Mouse (Mus musculus) forebrain, postnatal 0 days (tissue): ENCODE results near the gene Rnf187. TPM values are rescaled to one million over a fixed set of nuclear protein-coding genes. Genes with fewer than 3 reads are reported as not detected.

ENCODE experiments used
- ATAC-seq: fragments of 200-750 bp; cut with Nextera tagmentation; 2 replicates; pipeline ENCODE4 v1.8.0; 2017; ENCODE audit warnings: mild to moderate bottlenecking, moderate library complexity
- DNase-seq: peaks from one replicate; pipeline ENCODE4 v3.0.0-alpha.2; 2015
- H3K27ac ChIP-seq: fragments of 300-500 bp; sonication (generic); 2 replicates; pipeline ENCODE4 v1.5.1; 2014; ENCODE audit warnings: low read depth, mild to moderate bottlenecking, antibody characterized with exemption, low read length, moderate library complexity, mixed read lengths
- H3K27me3 ChIP-seq: fragments of 300-500 bp; sonication (generic); 2 replicates; pipeline ENCODE4 v1.6.1; 2014; ENCODE audit warnings: mild to moderate bottlenecking, low read length, mixed read lengths; ENCODE audit not compliant: insufficient read depth
- H3K36me3 ChIP-seq: fragments of 300-500 bp; sonication (generic); 2 replicates; pipeline ENCODE4 v1.6.1; 2014; ENCODE audit warnings: mild to moderate bottlenecking, moderate library complexity; ENCODE audit not compliant: insufficient read depth
- H3K4me1 ChIP-seq: fragments of 300-500 bp; sonication (generic); 2 replicates; pipeline ENCODE4 v1.6.1; 2014; ENCODE audit warnings: antibody characterized with exemption; ENCODE audit not compliant: insufficient read depth
- H3K4me2 ChIP-seq: fragments of 300-500 bp; sonication (generic); 2 replicates; pipeline ENCODE4 v1.6.1; 2014; ENCODE audit warnings: low read depth, mild to moderate bottlenecking, moderate library complexity
- H3K4me3 ChIP-seq: fragments of 300-500 bp; sonication (generic); 2 replicates; pipeline ENCODE4 v1.5.1; 2014; ENCODE audit warnings: low read depth, low read length, mixed read lengths
- H3K9ac ChIP-seq: fragments of 300-500 bp; sonication (generic); 2 replicates; pipeline ENCODE4 v1.6.1; 2014; ENCODE audit warnings: mild to moderate bottlenecking
- H3K9me3 ChIP-seq: fragments of 300-500 bp; sonication (generic); 2 replicates; pipeline ENCODE4 v1.6.1; 2016; ENCODE audit warnings: low read length
- CTCF ChIP-seq: sonication (generic); IDR thresholded peaks from 2 replicates; pipeline ENCODE4 v1.5.1; 2016; ENCODE audit warnings: antibody characterized with exemption, control low read depth, low read depth
- WGBS: fragments of 180-500 bp; shearing (Covaris S2); extraction: QIAGEN DNeasy Blood & Tissue Kit; methylation state at CpG from one replicate; pipeline ENCODE4 v1.1.7; 2014; 5-methylcytosine and 5-hydroxymethylcytosine counted together
- microRNA-seq, 2 experiments: library from miRNA; unstranded; fragments of <30 nt; microRNA quantifications; one replicate each; pipeline ENCODE4; 2016
- polyA plus RNA-seq: library from polyadenylated mRNA; unstranded; fragments of >200 nt; fragmentation: Nextera tagmentation; extraction: Ambion mirVana; gene quantifications from 2 replicates; pipeline ENCODE4 v1.2.1, GENCODE M21; 2015
- total RNA-seq: library from RNA; depleted of rRNA; stranded (reverse); fragments of >200 nt; gene quantifications from 2 replicates; pipeline ENCODE4 v1.2.3, GENCODE M21; 2014; rRNA removed

Gene Rnf187
- total and polyA plus RNA-seq, 2 experiments from 2014 or later: 608 to 716 TPM

- Histone ChIP-seq H3K4me1 (peaks cover 8% of the 10 kb centered on the region; the same call in 1 of the 2 replicates), H3K27me3 (no peaks in the 10 kb centered on the region)
These were observed 37.6 kb downstream of the Rnf187 start for GRCm38 (mm10) chr11:58901080-58901479.

GRCm38 (mm10) chr11:58897485-58897884 lies 41.2 kb downstream of the Rnf187 start:
- H3K36me3 ChIP-seq: peaks cover 57% of the 10 kb centered on the region
- WGBS: 74% methylated on average over 6 of the region's 6 CpGs
- no peak for DNase-seq

More at GRCm38 (mm10) chr11:58901080-58901479, 37.6 kb downstream of the Rnf187 start:
- Histone ChIP-seq H3K27ac (no peak overlapping the region), H3K9ac (no peak overlapping the region), H3K36me3 (peaks cover 35% of the 10 kb centered on the region), H3K4me3 (no peak overlapping the region), H3K4me2 (no peak overlapping the region), H3K9me3 (no peaks in the 10 kb centered on the region)
- ATAC-seq (no peak), DNase-seq (no peak)
- TF ChIP-seq CTCF: no peak

DNA sequence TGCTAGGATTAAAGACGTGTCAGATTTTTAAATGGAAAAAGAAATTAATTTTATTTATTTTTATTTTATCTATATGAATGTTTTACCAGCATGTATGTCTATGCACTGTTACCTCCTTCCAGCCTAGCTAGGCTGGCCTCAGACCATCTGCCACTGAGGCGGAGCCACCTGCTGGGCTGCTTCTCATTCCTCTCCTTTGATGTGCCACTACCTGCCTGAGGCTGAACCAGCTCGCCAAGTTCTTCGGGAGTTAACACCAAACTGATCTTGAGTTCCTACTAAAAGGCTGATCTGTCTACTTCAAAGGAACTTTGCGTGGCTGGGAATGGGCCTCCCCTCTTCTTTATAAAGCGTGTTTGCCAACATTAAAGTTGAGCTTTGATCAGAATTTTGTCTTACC lies 44.3 kb downstream of the Rnf187 start:
- no peaks in the 10 kb centered on the region for H3K9me3 ChIP-seq
- no peak overlapping the region for H3K27ac ChIP-seq
- DNase-seq: no peak
- no peak overlapping the region for H3K4me2 ChIP-seq
- no peaks in the 10 kb centered on the region for H3K4me1 ChIP-seq
- no peaks in the 10 kb centered on the region for H3K27me3 ChIP-seq
- H3K4me3 ChIP-seq: no peak overlapping the region
- no peak for ATAC-seq
- peaks cover 66% of the 10 kb centered on the region for H3K36me3 ChIP-seq
- 71% methylated on average over 6 of the region's 6 CpGs for WGBS
- no peak for TF ChIP-seq CTCF
- no peak overlapping the region for H3K9ac ChIP-seq

More at GRCm38 (mm10) chr11:58897485-58897884, 41.2 kb downstream of the Rnf187 start:
- ATAC-seq: no peak
- Histone ChIP-seq H3K4me1 (no peaks in the 10 kb centered on the region), H3K9ac (no peak overlapping the region), H3K27me3 (no peaks in the 10 kb centered on the region), H3K4me3 (no peak overlapping the region), H3K9me3 (no peaks in the 10 kb centered on the region), H3K4me2 (no peak overlapping the region), H3K27ac (no peak overlapping the region)
- no peak for TF ChIP-seq CTCF

GRCm38 (mm10) chr11:58890511-58890910 lies 48.2 kb downstream of the Rnf187 start:
- H3K36me3 ChIP-seq: peaks cover 55% of the 10 kb centered on the region

DNA sequence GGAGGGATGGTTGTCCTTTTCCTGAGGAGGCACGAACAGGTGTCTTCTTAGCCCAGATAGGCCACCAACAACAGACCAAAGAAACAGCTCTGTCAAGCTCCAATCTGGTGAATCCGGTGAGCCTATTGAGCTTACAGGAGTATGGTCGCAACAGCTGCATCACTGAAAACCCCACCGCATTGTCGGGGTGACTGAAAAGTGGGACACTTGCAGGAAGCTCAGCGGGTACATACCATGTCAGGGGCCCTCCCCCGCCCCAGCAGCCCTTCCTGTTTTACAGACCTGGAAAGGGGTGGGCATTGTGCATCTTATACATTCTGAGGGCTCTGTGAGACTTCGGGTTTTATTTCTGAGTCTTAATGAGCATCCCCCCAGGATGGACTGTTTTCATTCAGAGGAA lies 55.0 kb downstream of the Rnf187 start:
- peaks cover 45% of the 10 kb centered on the region for H3K36me3 ChIP-seq

More at GRCm38 (mm10) chr11:58890511-58890910, 48.2 kb downstream of the Rnf187 start:
- DNase-seq (no peak), ATAC-seq (no peak)
- Histone ChIP-seq H3K4me3 (no peak overlapping the region), H3K9ac (no peak overlapping the region), H3K27ac (no peak overlapping the region), H3K27me3 (no peaks in the 10 kb centered on the region), H3K4me2 (no peak overlapping the region), H3K9me3 (no peaks in the 10 kb centered on the region), H3K4me1 (no peaks in the 10 kb centered on the region)
- WGBS: 91% methylated on average over 10 of the region's 10 CpGs
- TF ChIP-seq CTCF: no peak

More for the DNA sequence above, 55.0 kb downstream of the Rnf187 start:
- Histone ChIP-seq H3K4me2 (no peak overlapping the region), H3K27me3 (no peaks in the 10 kb centered on the region), H3K27ac (no peak overlapping the region), H3K4me3 (no peak overlapping the region), H3K9ac (no peak overlapping the region), H3K4me1 (no peaks in the 10 kb centered on the region), H3K9me3 (no peaks in the 10 kb centered on the region)
- DNase-seq (no peak), ATAC-seq (no peak)
- WGBS: 85% methylated on average over 8 of the region's 8 CpGs
- no peak for TF ChIP-seq CTCF

Small RNA genes within 50 kb of the gene (microRNA-seq; reads per million reads assigned to microRNA genes)
- gene Gm44313: 0.24 to 0.39 reads per million in 2 experiments

Other genes starting within 250 kb of the Rnf187 start
- gene Olfr319, start 239.8 kb downstream of the Rnf187 start, total RNA-seq: not detected in 2 replicates
- not detected in 2 replicates for gene Olfr319, start 239.8 kb downstream of the Rnf187 start, polyA plus RNA-seq
- gene Olfr318, start 214.9 kb downstream of the Rnf187 start, total RNA-seq: not detected in 2 replicates
- gene Olfr318, start 214.9 kb downstream of the Rnf187 start, polyA plus RNA-seq: not detected in 2 replicates
- gene Olfr317, start 199.7 kb downstream of the Rnf187 start, total RNA-seq: 0.15 and 0.81 TPM in 2 replicates
- 0.12 and 0.13 TPM in 2 replicates for gene Olfr317, start 199.7 kb downstream of the Rnf187 start, polyA plus RNA-seq
- not detected in 2 replicates for gene Olfr316, start 186.2 kb downstream of the Rnf187 start, total RNA-seq
- gene Olfr316, start 186.2 kb downstream of the Rnf187 start, polyA plus RNA-seq: 0.16 TPM in 1 of 2 replicates, not detected in the other
- 0.29 TPM in 1 of 2 replicates, not detected in the other for gene Olfr315, start 165.7 kb downstream of the Rnf187 start, total RNA-seq
- not detected in 2 replicates for gene Olfr315, start 165.7 kb downstream of the Rnf187 start, polyA plus RNA-seq
- gene Olfr314, start 156.0 kb downstream of the Rnf187 start, total RNA-seq: not detected in 2 replicates
- not detected in 2 replicates for gene Olfr314, start 156.0 kb downstream of the Rnf187 start, polyA plus RNA-seq
- 8.0 and 8.6 TPM in 2 replicates for gene Fam183b, start 137.0 kb downstream of the Rnf187 start, total RNA-seq
- gene Fam183b, start 137.0 kb downstream of the Rnf187 start, polyA plus RNA-seq: 8.6 and 12.0 TPM in 2 replicates
- gene Olfr313, start 123.9 kb downstream of the Rnf187 start, total RNA-seq: not detected in 2 replicates
- gene Olfr313, start 123.9 kb downstream of the Rnf187 start, polyA plus RNA-seq: not detected in 2 replicates
- gene Olfr312, start 109.7 kb downstream of the Rnf187 start, total RNA-seq: not detected in 2 replicates
- not detected in 2 replicates for gene Olfr312, start 109.7 kb downstream of the Rnf187 start, polyA plus RNA-seq
- gene Olfr311, start 99.7 kb downstream of the Rnf187 start, total RNA-seq: not detected in 2 replicates
- not detected in 2 replicates for gene Olfr311, start 99.7 kb downstream of the Rnf187 start, polyA plus RNA-seq
- 22.6 and 22.8 TPM in 2 replicates for gene Gm12258, start 91.8 kb downstream of the Rnf187 start, total RNA-seq
- gene Gm12258, start 91.8 kb downstream of the Rnf187 start, polyA plus RNA-seq: 6.2 and 10.2 TPM in 2 replicates
- 8.5 and 8.8 TPM in 2 replicates for gene 2810021J22Rik, start 71.7 kb downstream of the Rnf187 start, total RNA-seq
- 5.3 and 8.2 TPM in 2 replicates for gene 2810021J22Rik, start 71.7 kb downstream of the Rnf187 start, polyA plus RNA-seq
- 13.0 and 13.2 TPM in 2 replicates for gene Zfp39, start 34.7 kb downstream of the Rnf187 start, total RNA-seq
- 4.4 and 7.0 TPM in 2 replicates for gene Zfp39, start 34.7 kb downstream of the Rnf187 start, polyA plus RNA-seq
- 0.10 TPM in 1 of 2 replicates, not detected in the other for gene Btnl10, start 21.0 kb downstream of the Rnf187 start, total RNA-seq
- not detected in 2 replicates for gene Btnl10, start 21.0 kb downstream of the Rnf187 start, polyA plus RNA-seq
- 446 and 960 TPM in 2 replicates for gene Hist3h2ba, start 10.0 kb upstream of the Rnf187 start, total RNA-seq
- 111 and 146 TPM in 2 replicates for gene Hist3h2ba, start 10.0 kb upstream of the Rnf187 start, polyA plus RNA-seq
- gene Hist3h2a, start 15.8 kb upstream of the Rnf187 start, total RNA-seq: 181 and 199 TPM in 2 replicates
- 58.0 and 58.7 TPM in 2 replicates for gene Hist3h2a, start 15.8 kb upstream of the Rnf187 start, polyA plus RNA-seq
- gene Trim17, start 15.8 kb upstream of the Rnf187 start, total RNA-seq: 3.4 and 4.0 TPM in 2 replicates
- gene Trim17, start 15.8 kb upstream of the Rnf187 start, polyA plus RNA-seq: 0.65 TPM in 2 replicates
- 29.2 and 31.9 TPM in 2 replicates for gene Trim11, start 39.2 kb upstream of the Rnf187 start, total RNA-seq
- 13.5 and 16.0 TPM in 2 replicates for gene Trim11, start 39.2 kb upstream of the Rnf187 start, polyA plus RNA-seq
- gene Obscn, start 197.5 kb upstream of the Rnf187 start, total RNA-seq: 1.5 and 1.7 TPM in 2 replicates
- 0.23 and 0.31 TPM in 2 replicates for gene Obscn, start 197.5 kb upstream of the Rnf187 start, polyA plus RNA-seq
- gene Iba57, start 224.8 kb upstream of the Rnf187 start, total RNA-seq: 11.2 and 13.8 TPM in 2 replicates
- 10.8 and 11.1 TPM in 2 replicates for gene Iba57, start 224.8 kb upstream of the Rnf187 start, polyA plus RNA-seq
- 0.76 and 1.2 TPM in 2 replicates for gene Gjc2, start 244.3 kb upstream of the Rnf187 start, total RNA-seq
- gene Gjc2, start 244.3 kb upstream of the Rnf187 start, polyA plus RNA-seq: 0.19 and 0.31 TPM in 2 replicates